Mouse (Mus musculus) macrophage (primary cell): ENCODE measurements around the gene Cobl. TPM values are rescaled to one million over a fixed set of nuclear protein-coding genes. Genes with fewer than 3 reads are reported as not detected.

Experiments used
- H3K27ac ChIP-seq: fragments of 350-480 bp; formaldehyde crosslinking; 2 replicates; pipeline ENCODE4 v1.9.0; 2021
- H3K36me3 ChIP-seq: fragments of 350-480 bp; formaldehyde crosslinking; 2 replicates; pipeline ENCODE4 v1.9.0; 2021; ENCODE audit errors: inconsistent target
- H3K4me3 ChIP-seq: fragments of 350-480 bp; formaldehyde crosslinking; 2 replicates; pipeline ENCODE4 v1.9.0; 2021; ENCODE audit errors: inconsistent target
- H3K79me2 ChIP-seq: fragments of 350-480 bp; formaldehyde crosslinking; 2 replicates; pipeline ENCODE4 v1.9.0; 2021; ENCODE audit errors: inconsistent target
- WGBS: methylation state at CpG from one replicate; pipeline ENCODE4 v1.1.7; 2026; ENCODE audit warnings: inconsistent platforms; ENCODE audit not compliant: missing documents; 5-methylcytosine and 5-hydroxymethylcytosine counted together
- polyA plus RNA-seq: library from polyadenylated mRNA; stranded (reverse); fragments of 250-400 nt; gene quantifications from 3 replicates; pipeline ENCODE4 v1.2.4, GENCODE M21; 2018; ENCODE audit warnings: inconsistent platforms

The Cobl gene
- polyA plus RNA-seq, 1 experiment from 2014 or later: not detected

- Histone ChIP-seq H3K36me3 (no peaks in the 10 kb centered on the region), H3K79me2 (no peaks in the 10 kb centered on the region), H3K4me3 (no peak overlapping the region), H3K27ac (no peak overlapping the region)
- WGBS: 41% methylated on average over 4 of the region's 4 CpGs
These were observed 34.3 kb downstream of the Cobl start for GRCm38 (mm10) chr11:12430231-12431041.

DNA sequence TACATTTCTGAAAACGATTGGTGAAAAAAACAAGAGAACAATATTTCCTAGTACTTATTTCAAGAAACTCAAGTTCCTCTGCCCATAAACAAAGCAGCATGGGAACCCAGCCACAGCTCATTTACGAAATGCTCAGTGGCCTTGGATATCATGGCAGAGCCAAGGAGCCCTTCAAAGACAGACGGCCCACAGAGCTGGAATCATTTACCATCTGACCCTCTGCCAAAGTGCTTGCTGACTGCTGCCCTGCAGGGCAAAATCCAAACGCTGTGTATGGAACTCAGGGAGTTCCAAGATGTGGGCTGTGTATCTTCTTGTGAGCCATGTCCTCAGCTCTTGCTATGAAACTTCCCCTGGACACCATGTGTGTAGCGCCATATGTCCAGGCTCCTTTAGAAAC is 38.0 kb downstream of the Cobl start:
- Histone ChIP-seq H3K79me2 (no peaks in the 10 kb centered on the region), H3K27ac (no peak overlapping the region), H3K36me3 (no peaks in the 10 kb centered on the region), H3K4me3 (no peak overlapping the region)
- WGBS: 88% methylated on average over 5 of the region's 5 CpGs

DNA sequence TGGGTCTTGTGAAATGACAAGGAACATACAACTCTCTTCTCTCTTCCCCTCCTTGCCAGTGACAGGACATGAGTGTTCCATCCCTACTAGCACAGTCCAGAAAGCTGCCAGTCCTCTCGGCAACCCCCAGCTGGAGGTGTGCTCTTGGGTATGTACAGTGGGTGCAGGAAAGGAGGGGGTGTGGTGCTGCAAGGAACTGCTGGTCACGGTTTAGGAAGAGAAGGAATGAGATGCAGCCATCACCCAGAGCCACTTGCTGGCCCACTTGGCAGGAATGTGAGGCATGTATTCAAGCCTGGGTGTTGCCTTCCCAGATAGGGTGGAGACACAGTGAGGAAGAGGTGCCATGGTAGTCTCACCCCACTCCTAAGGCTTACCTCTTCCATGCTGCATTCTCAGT is 40.6 kb downstream of the Cobl start:
- 100% methylated on average over 2 of the region's 2 CpGs for WGBS
- H3K36me3 ChIP-seq: no peaks in the 10 kb centered on the region
- H3K27ac ChIP-seq: no peak overlapping the region
- H3K79me2 ChIP-seq: no peaks in the 10 kb centered on the region
- no peak overlapping the region for H3K4me3 ChIP-seq

DNA sequence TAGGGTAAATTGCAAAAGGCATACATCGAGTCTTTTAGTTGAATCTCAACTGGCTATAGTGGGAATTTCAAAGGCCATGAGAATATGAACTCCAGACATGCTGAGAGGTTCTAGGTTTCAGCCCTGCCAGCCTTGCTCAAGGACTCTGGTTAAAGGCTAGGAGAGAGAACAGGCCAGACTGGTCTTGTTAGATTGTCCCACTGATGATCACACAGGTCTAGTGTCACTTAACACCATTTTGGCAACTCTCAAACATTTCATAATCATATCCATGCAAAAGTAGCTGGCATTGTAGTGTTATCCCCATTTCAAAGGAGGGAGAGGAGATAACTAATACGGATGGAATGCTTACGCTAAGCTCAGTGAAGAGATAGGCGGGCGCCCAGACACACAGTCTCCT is 43.6 kb downstream of the Cobl start:
- H3K36me3 ChIP-seq: no peaks in the 10 kb centered on the region
- H3K4me3 ChIP-seq: no peak overlapping the region
- no peaks in the 10 kb centered on the region for H3K79me2 ChIP-seq
- H3K27ac ChIP-seq: no peak overlapping the region
- 87% methylated on average over 5 of the region's 5 CpGs for WGBS

GRCm38 (mm10) chr11:12420146-12420545 is 44.6 kb downstream of the Cobl start:
- H3K4me3 ChIP-seq: no peak overlapping the region
- H3K36me3 ChIP-seq: no peaks in the 10 kb centered on the region
- WGBS: 96% methylated on average over 3 of the region's 3 CpGs
- H3K27ac ChIP-seq: no peak overlapping the region
- no peaks in the 10 kb centered on the region for H3K79me2 ChIP-seq

GRCm38 (mm10) chr11:12416899-12417298 is 47.9 kb downstream of the Cobl start:
- Histone ChIP-seq H3K36me3 (no peaks in the 10 kb centered on the region), H3K4me3 (no peak overlapping the region), H3K27ac (no peak overlapping the region), H3K79me2 (no peaks in the 10 kb centered on the region)
- WGBS: 92% methylated on average over 7 of the region's 7 CpGs

DNA sequence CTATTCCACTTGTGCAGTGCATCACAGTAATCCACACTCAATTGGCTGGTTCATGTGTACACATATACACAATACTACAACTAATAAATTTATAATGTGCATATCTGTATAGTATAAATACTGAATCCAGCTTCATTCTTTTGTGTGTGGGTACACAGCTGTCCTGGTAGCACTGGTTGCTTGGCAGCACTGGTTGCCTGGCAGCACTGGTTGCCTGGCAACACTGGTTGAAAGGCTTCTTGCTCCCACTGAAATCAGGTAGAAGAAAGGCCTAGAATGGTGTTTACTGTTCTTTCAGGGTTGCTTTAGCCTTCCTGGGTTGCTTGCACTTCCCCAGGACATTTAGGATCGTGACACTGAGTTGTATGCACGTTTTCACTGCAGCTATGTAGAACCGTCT is 49.4 kb downstream of the Cobl start:
- Histone ChIP-seq H3K4me3 (no peak overlapping the region), H3K27ac (no peak overlapping the region), H3K36me3 (no peaks in the 10 kb centered on the region), H3K79me2 (no peaks in the 10 kb centered on the region)
- 83% methylated on average over 3 of the region's 3 CpGs for WGBS

GRCm38 (mm10) chr11:12411950-12412349 is 52.8 kb downstream of the Cobl start:
- H3K4me3 ChIP-seq: no peak overlapping the region
- WGBS: 71% methylated on average over 1 of the region's 1 CpGs
- H3K36me3 ChIP-seq: no peaks in the 10 kb centered on the region
- no peak overlapping the region for H3K27ac ChIP-seq
- no peaks in the 10 kb centered on the region for H3K79me2 ChIP-seq

DNA sequence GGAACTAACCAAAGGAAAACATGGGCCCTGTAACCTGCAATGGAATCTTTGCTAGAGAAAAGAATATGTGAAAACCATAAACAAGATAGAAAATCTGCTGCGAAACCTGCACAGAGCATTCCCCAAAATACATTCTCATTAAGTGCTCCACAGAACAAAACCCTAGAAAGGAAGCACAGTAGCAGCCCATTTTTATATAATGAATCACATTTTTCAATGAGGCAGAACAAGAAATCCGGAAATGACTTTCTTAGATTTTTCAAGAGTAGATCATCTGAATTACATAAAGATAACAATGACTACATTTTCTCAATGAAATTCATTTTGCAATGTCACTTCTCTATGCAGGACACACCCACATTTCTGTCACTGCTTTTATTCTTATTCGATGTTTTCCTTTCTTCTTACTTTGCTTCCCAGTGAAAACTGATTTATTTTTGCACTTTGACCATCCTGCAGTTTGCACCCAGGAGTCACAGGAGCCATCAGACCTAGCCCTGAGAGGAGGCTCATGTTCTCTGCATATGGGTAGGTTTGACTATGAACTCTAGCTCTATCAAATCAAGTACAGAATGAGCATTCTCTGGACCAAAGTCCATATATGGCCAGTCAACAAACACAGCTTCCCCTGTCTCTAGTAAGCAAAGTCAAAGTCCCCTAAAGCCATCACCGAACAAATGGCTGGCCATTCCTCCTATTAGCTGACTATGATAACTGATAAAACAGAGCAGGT is 53.5 kb downstream of the Cobl start:
- Histone ChIP-seq H3K4me3 (no peak overlapping the region), H3K79me2 (no peaks in the 10 kb centered on the region), H3K36me3 (no peaks in the 10 kb centered on the region), H3K27ac (no peak overlapping the region)
- 82% methylated on average over 4 of the region's 4 CpGs for WGBS

DNA sequence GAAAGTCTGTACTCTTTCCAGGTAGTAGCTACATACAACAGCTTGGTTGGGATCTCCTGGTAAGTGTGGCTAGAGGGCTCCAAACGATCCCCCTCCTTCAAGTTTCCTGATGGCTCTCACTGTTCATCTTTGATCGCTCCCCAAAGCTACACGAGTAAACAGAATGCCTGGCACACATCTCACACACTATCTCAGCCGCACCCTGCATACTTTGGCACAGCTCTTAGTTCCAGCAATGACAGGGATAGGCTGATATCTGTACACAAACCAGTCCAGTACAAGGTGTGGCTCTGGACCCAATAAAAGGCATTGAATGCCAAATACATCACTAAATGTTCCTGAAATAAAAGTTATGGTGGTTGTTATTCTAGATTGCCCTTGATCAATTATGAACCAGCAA is 55.3 kb downstream of the Cobl start:
- no peak overlapping the region for H3K4me3 ChIP-seq
- no peaks in the 10 kb centered on the region for H3K79me2 ChIP-seq
- 88% methylated on average over 4 of the region's 4 CpGs for WGBS
- no peaks in the 10 kb centered on the region for H3K36me3 ChIP-seq
- H3K27ac ChIP-seq: no peak overlapping the region

DNA sequence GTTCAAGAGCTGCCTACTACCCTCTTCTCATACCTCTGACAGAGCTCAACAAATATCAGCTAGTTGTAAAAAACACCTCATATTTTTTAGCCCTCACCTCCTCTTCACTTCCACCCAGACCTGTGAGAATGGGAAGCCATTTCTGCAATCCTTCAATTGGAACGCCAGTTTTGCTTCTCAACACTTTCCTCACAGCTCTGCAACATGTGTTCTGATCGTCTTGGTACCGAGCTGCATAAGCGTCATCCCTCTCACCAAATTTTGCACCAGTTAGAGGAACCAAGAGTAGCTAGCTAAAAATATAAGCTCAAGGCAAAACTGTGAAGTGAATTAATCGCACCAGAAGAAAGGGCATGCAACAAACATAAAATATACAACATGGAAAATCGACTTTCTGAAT is 56.9 kb downstream of the Cobl start:
- no peaks in the 10 kb centered on the region for H3K79me2 ChIP-seq
- H3K4me3 ChIP-seq: no peak overlapping the region
- H3K27ac ChIP-seq: no peak overlapping the region
- H3K36me3 ChIP-seq: no peaks in the 10 kb centered on the region
- WGBS: 88% methylated on average over 6 of the region's 6 CpGs

- WGBS: 87% methylated on average over 2 of the region's 2 CpGs
- H3K36me3 ChIP-seq: no peaks in the 10 kb centered on the region
- H3K27ac ChIP-seq: no peak overlapping the region
- no peaks in the 10 kb centered on the region for H3K79me2 ChIP-seq
- no peak overlapping the region for H3K4me3 ChIP-seq
These were observed 64.9 kb downstream of the Cobl start for GRCm38 (mm10) chr11:12399903-12400302.

GRCm38 (mm10) chr11:12396196-12396595 is 68.6 kb downstream of the Cobl start:
- H3K36me3 ChIP-seq: no peaks in the 10 kb centered on the region
- H3K4me3 ChIP-seq: no peak overlapping the region
- H3K27ac ChIP-seq: no peak overlapping the region
- H3K79me2 ChIP-seq: no peaks in the 10 kb centered on the region

GRCm38 (mm10) chr11:12394701-12395100 is 70.1 kb downstream of the Cobl start:
- H3K36me3 ChIP-seq: no peaks in the 10 kb centered on the region
- WGBS: 69% methylated on average over 1 of the region's 1 CpGs
- H3K4me3 ChIP-seq: no peak overlapping the region

DNA sequence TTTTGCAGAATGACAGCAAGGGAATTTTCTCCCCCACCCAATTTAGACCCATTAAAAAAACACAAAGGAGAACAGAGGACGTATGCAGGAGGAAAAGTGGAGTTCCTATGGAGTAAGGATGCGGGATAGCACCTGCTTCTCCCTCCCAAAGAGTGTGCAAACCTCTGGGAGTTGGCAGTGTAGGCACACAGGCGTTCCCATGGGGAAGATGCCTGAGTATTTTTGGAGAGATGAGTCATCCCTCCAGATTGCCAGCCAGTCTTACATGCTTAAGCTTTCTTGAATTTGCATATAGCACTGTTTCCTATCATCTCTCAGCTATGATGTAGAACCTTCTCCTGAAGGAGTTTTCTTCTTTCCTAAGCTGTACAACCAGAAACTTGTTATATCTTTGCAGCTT is 70.6 kb downstream of the Cobl start:
- no peaks in the 10 kb centered on the region for H3K36me3 ChIP-seq
- no peak overlapping the region for H3K4me3 ChIP-seq
- H3K27ac ChIP-seq: no peak overlapping the region
- no peaks in the 10 kb centered on the region for H3K79me2 ChIP-seq
- 77% methylated on average over 3 of the region's 3 CpGs for WGBS

More at GRCm38 (mm10) chr11:12394701-12395100, 70.1 kb downstream of the Cobl start:
- H3K27ac ChIP-seq: no peak overlapping the region
- no peaks in the 10 kb centered on the region for H3K79me2 ChIP-seq
